8 mouse cellular contexts compared by ENCODE assay signal in genomic region chr4:149446309-149446708, GRCm38 (mm10). TPM values are rescaled to one million over a fixed set of nuclear protein-coding genes. Genes with fewer than 3 reads are reported as not detected.
DNase-seq lines count a peak whose midpoint lies in the region; ATAC-seq and TF ChIP-seq lines count a peak whose summit lies in the region.

No protein-coding gene starts in this region.

- no peak for DNase-seq in kidney, postnatal 25 days
- no peak for DNase-seq in embryonic facial prominence, embryonic 14.5 days (ENCODE audit: low spot score)
- no peak for DNase-seq in limb, embryonic 11.5 days (ENCODE audit: low spot score)
- DNase-seq in cerebellum, postnatal 36 days, result no peak
- no peak for DNase-seq in thymus, postnatal 36 days
- DNase-seq in kidney, adult 2 months, result no peak

- no peak overlapping the region for H3K4me3 ChIP-seq in kidney, embryonic 16.5 days (ENCODE audit: low read length)
- H3K4me3 ChIP-seq in embryonic facial prominence, embryonic 14.5 days (ENCODE audit: low read depth, low read length), result no peak overlapping the region
- H3K4me3 ChIP-seq in limb, embryonic 11.5 days (ENCODE audit: low read depth, low read length), result no peak overlapping the region
- no peak overlapping the region for H3K4me3 ChIP-seq in neural tube, embryonic 14.5 days (ENCODE audit: low read depth, low read length)
- H3K4me3 ChIP-seq in kidney, adult 2 months (ENCODE audit: insufficient read depth, low read depth, low read length), result no peak overlapping the region

- no peak for ATAC-seq in kidney, embryonic 16.5 days (ENCODE audit: low FRiP score, low TSS enrichment)
- ATAC-seq in embryonic facial prominence, embryonic 14.5 days (ENCODE audit: low read depth), result no peak
- no peak for ATAC-seq in limb, embryonic 11.5 days (ENCODE audit: insufficient number of reproducible peaks, low FRiP score, low TSS enrichment, low read depth)
- no peak for ATAC-seq in neural tube, embryonic 14.5 days (ENCODE audit: low read depth)

- no peaks in the 10 kb centered on the region for H3K9me3 ChIP-seq in kidney, embryonic 16.5 days (ENCODE audit: low read length)
- H3K9me3 ChIP-seq in embryonic facial prominence, embryonic 14.5 days (ENCODE audit: control insufficient read depth, low read length), result no peaks in the 10 kb centered on the region
- no peaks in the 10 kb centered on the region for H3K9me3 ChIP-seq in limb, embryonic 11.5 days (ENCODE audit: control insufficient read depth, low read length)
- no peaks in the 10 kb centered on the region for H3K9me3 ChIP-seq in neural tube, embryonic 14.5 days (ENCODE audit: control insufficient read depth, low read length)

- peak overlapping the region; percentile 70 for H3K9ac ChIP-seq in kidney, embryonic 16.5 days (replicated peaks; ENCODE audit: low read length)
- no peak overlapping the region for H3K9ac ChIP-seq in embryonic facial prominence, embryonic 14.5 days (ENCODE audit: low read depth, low read length)
- H3K9ac ChIP-seq in limb, embryonic 11.5 days (ENCODE audit: low read length), result no peak overlapping the region
- H3K9ac ChIP-seq in neural tube, embryonic 14.5 days (replicated peaks; ENCODE audit: low read depth, low read length), result no peak overlapping the region

- no peak for TF ChIP-seq POLR2A in kidney, adult 2 months (IDR thresholded peaks at IDR 0.05; ENCODE audit: low read depth, low read length)

- 56% methylated on average over 1 of the region's 1 CpGs for WGBS in kidney, embryonic 16.5 days
- WGBS in embryonic facial prominence, embryonic 14.5 days, result 39% methylated on average over 1 of the region's 1 CpGs
- WGBS in limb, embryonic 11.5 days, result 67% methylated on average over 1 of the region's 1 CpGs
- 56% methylated on average over 1 of the region's 1 CpGs for WGBS in neural tube, embryonic 14.5 days
- 82% methylated on average over 1 of the region's 1 CpGs for WGBS in kidney, adult 2 months

- no peaks in the 10 kb centered on the region for H3K27me3 ChIP-seq in kidney, embryonic 16.5 days (ENCODE audit: insufficient read depth, low read length)
- no peaks in the 10 kb centered on the region for H3K27me3 ChIP-seq in embryonic facial prominence, embryonic 14.5 days (replicated peaks; ENCODE audit: control insufficient read depth, insufficient read depth, low read length)
- no peaks in the 10 kb centered on the region for H3K27me3 ChIP-seq in limb, embryonic 11.5 days (ENCODE audit: control insufficient read depth, insufficient read depth, low read length)
- H3K27me3 ChIP-seq in neural tube, embryonic 14.5 days (ENCODE audit: control insufficient read depth, insufficient read depth, low read length), result no peaks in the 10 kb centered on the region
- no peaks in the 10 kb centered on the region for H3K27me3 ChIP-seq in kidney, adult 2 months (replicated peaks; ENCODE audit: control insufficient read depth, insufficient read depth, low read length)

- no peaks in the 10 kb centered on the region for H3K36me3 ChIP-seq in kidney, embryonic 16.5 days (ENCODE audit: insufficient read depth, low read length)
- H3K36me3 ChIP-seq in embryonic facial prominence, embryonic 14.5 days (ENCODE audit: control insufficient read depth, insufficient read depth, low read length), result no peaks in the 10 kb centered on the region
- no peaks in the 10 kb centered on the region for H3K36me3 ChIP-seq in limb, embryonic 11.5 days (ENCODE audit: control insufficient read depth, insufficient read depth, low read length)
- H3K36me3 ChIP-seq in neural tube, embryonic 14.5 days (ENCODE audit: control insufficient read depth, insufficient read depth, low read length), result no peaks in the 10 kb centered on the region
- no peaks in the 10 kb centered on the region for H3K36me3 ChIP-seq in kidney, adult 2 months (ENCODE audit: control insufficient read depth, insufficient read depth, low read length)

- peak overlapping the region; percentile 94 for H3K27ac ChIP-seq in kidney, embryonic 16.5 days (ENCODE audit: low read length)
- peak overlapping the region; percentile 91 for H3K27ac ChIP-seq in embryonic facial prominence, embryonic 14.5 days (replicated peaks; ENCODE audit: low read depth, low read length)
- peak overlapping the region; percentile 61; the same call in 1 of the 2 replicates for H3K27ac ChIP-seq in limb, embryonic 11.5 days (replicated peaks; ENCODE audit: low read depth, low read length)
- peak overlapping the region; percentile 95 for H3K27ac ChIP-seq in neural tube, embryonic 14.5 days (ENCODE audit: low read depth, low read length)
- H3K27ac ChIP-seq in kidney, adult 2 months (ENCODE audit: insufficient read depth, low read depth, low read length), result no peak overlapping the region

- peak overlapping the region; percentile 64 for H3K4me2 ChIP-seq in kidney, embryonic 16.5 days (replicated peaks; ENCODE audit: low read depth, low read length)
- peak overlapping the region; percentile 66; the same call in 1 of the 2 replicates for H3K4me2 ChIP-seq in embryonic facial prominence, embryonic 14.5 days (ENCODE audit: low read depth, low read length)
- peak overlapping the region; percentile 35; the same call in 1 of the 2 replicates for H3K4me2 ChIP-seq in limb, embryonic 11.5 days (ENCODE audit: low read depth, severe bottlenecking)
- H3K4me2 ChIP-seq in neural tube, embryonic 14.5 days (ENCODE audit: low read depth, low read length), result peak overlapping the region; percentile 62; the same call in 1 of the 2 replicates

- H3K4me1 ChIP-seq in kidney, embryonic 16.5 days (ENCODE audit: insufficient read depth, low read length), result peaks cover 15% of the 10 kb centered on the region
- H3K4me1 ChIP-seq in embryonic facial prominence, embryonic 14.5 days (ENCODE audit: control insufficient read depth, insufficient read depth, low read length), result peaks cover 12% of the 10 kb centered on the region
- H3K4me1 ChIP-seq in limb, embryonic 11.5 days (ENCODE audit: control insufficient read depth, insufficient read depth, low read length), result no peaks in the 10 kb centered on the region; the same call in none of the 2 replicates
- H3K4me1 ChIP-seq in neural tube, embryonic 14.5 days (ENCODE audit: control insufficient read depth, insufficient read depth, low read length), result peaks cover 16% of the 10 kb centered on the region; the same call in 1 of the 2 replicates
- 0 out of 2 replicates have a peak, but pooled peaks cover 3% of the 10 kb centered on the region for H3K4me1 ChIP-seq in kidney, adult 2 months (ENCODE audit: control insufficient read depth, insufficient read depth, low read length)

- no peak for TF ChIP-seq CTCF in kidney, adult 2 months (conservative IDR thresholded peaks at IDR 0.05; ENCODE audit: insufficient read depth, insufficient read length, low read depth, low read length)

RNA-seq across cellular contexts. Expression of gene Rbp7, which starts 8.5 kb away (rescaled TPM):
- 1.3 TPM in 2 replicates for polyA plus RNA-seq in kidney, embryonic 16.5 days (2015; fragmentation: Nextera tagmentation; extraction: Ambion mirVana)
- polyA plus RNA-seq in embryonic facial prominence, embryonic 14.5 days (2014; fragmentation: Nextera tagmentation; extraction: Ambion mirVana), result 1.2 and 2.5 TPM in 2 replicates
- polyA plus RNA-seq in limb, embryonic 11.5 days (2014; fragmentation: Nextera tagmentation; extraction: Ambion mirVana), result not detected in 2 replicates
- polyA plus RNA-seq in neural tube, embryonic 14.5 days (2014; fragmentation: Nextera tagmentation; extraction: Ambion mirVana), result not detected in 2 replicates
- polyA plus RNA-seq in kidney, adult 2 months (2012; rRNA removed), result 2.0 and 2.9 TPM in 2 replicates

RNA-seq across cellular contexts. Expression of gene Ube4b, which starts 19.8 kb away (rescaled TPM):
- 46.8 and 50.9 TPM in 2 replicates for polyA plus RNA-seq in kidney, embryonic 16.5 days (2015; fragmentation: Nextera tagmentation; extraction: Ambion mirVana)
- 42.2 and 43.7 TPM in 2 replicates for polyA plus RNA-seq in embryonic facial prominence, embryonic 14.5 days (2014; fragmentation: Nextera tagmentation; extraction: Ambion mirVana)
- 49.5 and 58.5 TPM in 2 replicates for polyA plus RNA-seq in limb, embryonic 11.5 days (2014; fragmentation: Nextera tagmentation; extraction: Ambion mirVana)
- 55.3 and 61.8 TPM in 2 replicates for polyA plus RNA-seq in neural tube, embryonic 14.5 days (2014; fragmentation: Nextera tagmentation; extraction: Ambion mirVana)
- 49.5 and 56.5 TPM in 2 replicates for polyA plus RNA-seq in kidney, adult 2 months (2012; rRNA removed)

RNA-seq across cellular contexts. Expression of gene Tmem274, which starts 30.9 kb away (rescaled TPM):
- 0.41 and 0.82 TPM in 2 replicates for polyA plus RNA-seq in kidney, embryonic 16.5 days (2015; fragmentation: Nextera tagmentation; extraction: Ambion mirVana)
- not detected in 2 replicates for polyA plus RNA-seq in embryonic facial prominence, embryonic 14.5 days (2014; fragmentation: Nextera tagmentation; extraction: Ambion mirVana)
- 0.55 TPM in 1 of 2 replicates, not detected in the other for polyA plus RNA-seq in limb, embryonic 11.5 days (2014; fragmentation: Nextera tagmentation; extraction: Ambion mirVana)
- polyA plus RNA-seq in neural tube, embryonic 14.5 days (2014; fragmentation: Nextera tagmentation; extraction: Ambion mirVana), result not detected in 2 replicates
- 0.18 TPM in 1 of 2 replicates, not detected in the other for polyA plus RNA-seq in kidney, adult 2 months (2012; rRNA removed)

RNA-seq across cellular contexts. Expression of gene Nmnat1, which starts 38.7 kb away (rescaled TPM):
- 13.9 and 14.2 TPM in 2 replicates for polyA plus RNA-seq in kidney, embryonic 16.5 days (2015; fragmentation: Nextera tagmentation; extraction: Ambion mirVana)
- 7.2 and 8.9 TPM in 2 replicates for polyA plus RNA-seq in embryonic facial prominence, embryonic 14.5 days (2014; fragmentation: Nextera tagmentation; extraction: Ambion mirVana)
- 15.8 and 16.5 TPM in 2 replicates for polyA plus RNA-seq in limb, embryonic 11.5 days (2014; fragmentation: Nextera tagmentation; extraction: Ambion mirVana)
- 7.8 and 9.2 TPM in 2 replicates for polyA plus RNA-seq in neural tube, embryonic 14.5 days (2014; fragmentation: Nextera tagmentation; extraction: Ambion mirVana)
- 17.9 and 21.9 TPM in 2 replicates for polyA plus RNA-seq in kidney, adult 2 months (2012; rRNA removed)

RNA-seq across cellular contexts. Expression of gene Lzic, which starts 38.7 kb away (rescaled TPM):
- polyA plus RNA-seq in kidney, embryonic 16.5 days (2015; fragmentation: Nextera tagmentation; extraction: Ambion mirVana), result 45.9 and 47.6 TPM in 2 replicates
- polyA plus RNA-seq in embryonic facial prominence, embryonic 14.5 days (2014; fragmentation: Nextera tagmentation; extraction: Ambion mirVana), result 45.1 and 48.1 TPM in 2 replicates
- polyA plus RNA-seq in limb, embryonic 11.5 days (2014; fragmentation: Nextera tagmentation; extraction: Ambion mirVana), result 61.5 and 64.6 TPM in 2 replicates
- 36.3 and 46.5 TPM in 2 replicates for polyA plus RNA-seq in neural tube, embryonic 14.5 days (2014; fragmentation: Nextera tagmentation; extraction: Ambion mirVana)
- polyA plus RNA-seq in kidney, adult 2 months (2012; rRNA removed), result 7.7 and 8.6 TPM in 2 replicates
